Mouse (Mus musculus): ENCODE measurements around the gene Ephb6.

DNA sequence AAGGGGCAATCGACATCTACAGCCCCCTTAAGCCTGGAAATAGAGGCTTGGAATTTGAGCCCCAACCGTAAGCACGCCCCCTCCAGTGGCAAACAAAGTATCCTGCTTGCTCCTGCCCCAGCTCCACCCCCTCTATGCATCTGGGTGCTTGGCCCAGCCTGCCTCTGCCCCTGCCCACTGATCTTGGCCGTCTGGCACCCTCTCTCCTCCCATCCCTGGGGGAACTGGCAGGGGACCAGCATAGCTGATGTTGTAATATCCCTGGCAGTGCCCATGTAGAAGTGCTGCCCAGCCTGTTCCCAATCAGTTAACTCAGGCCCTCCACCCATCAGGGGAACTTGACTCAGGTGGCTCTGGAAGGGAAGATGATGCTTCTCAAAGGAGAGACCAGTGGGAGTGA, 932 bp downstream of the Ephb6 start:
- TF ChIP-seq CTCF (conservative IDR thresholded peaks at IDR 0.05; ENCODE audit: low read length) (no peak), POU5F1 (IDR thresholded peaks at IDR 0.05; ENCODE audit: borderline replicate concordance, low read length) (no peak), NANOG (IDR thresholded peaks at IDR 0.05; ENCODE audit: borderline replicate concordance, low read length) (no peak)
